Mouse (Mus musculus) spleen, embryonic (tissue): ENCODE measurements around the gene Fgf2.

Experiments
- CTCF ChIA-PET: fragments of 350-600 bp; sonication (Branson Sonifier 250); formaldehyde crosslinking; loops from one replicate; lab custom pipeline; 2022; lab: Charles Lee

Gene Fgf2

GRCm38 (mm10) chr3:37353951-37354481, 5.9 kb downstream of the Fgf2 start:
- CTCF ChIA-PET, result no interaction called here

GRCm38 (mm10) chr3:37354737-37355136, 6.6 kb downstream of the Fgf2 start:
- CTCF ChIA-PET, result no interaction called here

DNA sequence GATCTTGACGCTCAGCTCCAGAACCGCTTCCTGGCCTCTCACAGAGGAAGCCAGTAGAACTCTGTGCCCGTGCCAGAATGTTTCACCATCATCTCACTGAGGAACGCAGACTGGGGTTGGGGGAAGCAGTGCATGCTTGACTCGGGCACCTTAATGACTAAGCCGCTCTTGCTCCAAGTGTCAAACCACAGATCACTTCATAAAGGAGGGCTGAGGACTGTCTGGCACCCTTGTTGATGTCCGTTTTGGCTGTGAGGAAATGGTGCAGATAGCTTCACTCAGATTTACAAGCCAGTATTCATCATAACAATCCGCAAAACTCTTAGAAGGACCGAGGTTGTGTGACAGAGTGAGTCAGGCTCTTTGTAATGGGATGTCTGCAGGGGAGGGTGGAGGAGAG, 12.6 kb downstream of the Fgf2 start:
- CTCF ChIA-PET, result interaction anchor here (0.7 kb wide), 1 partner anchor 14 kb away, joined by 4 read pairs; no protein-coding TSS in a partner anchor

DNA sequence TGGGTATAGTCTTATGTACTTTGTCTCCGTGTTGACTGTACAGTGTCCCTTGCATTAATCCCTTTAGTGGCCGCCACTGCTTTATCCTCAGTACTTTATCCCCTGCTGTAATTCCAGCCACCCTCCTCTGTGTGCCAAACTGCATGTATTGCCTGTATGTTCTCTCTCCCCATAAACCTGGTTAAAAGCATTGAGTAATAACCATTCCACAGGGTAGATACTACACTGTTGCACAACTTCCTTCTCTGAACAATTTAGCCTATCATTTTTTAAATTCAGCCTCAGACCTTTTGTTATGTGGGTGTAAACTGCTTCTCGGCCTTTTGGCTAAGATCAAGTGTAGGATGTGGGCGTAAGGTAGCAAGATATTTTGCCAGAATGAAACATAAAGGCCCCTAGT, 17.0 kb downstream of the Fgf2 start:
- CTCF ChIA-PET, result no interaction called here

GRCm38 (mm10) chr3:37365976-37366375, 17.8 kb downstream of the Fgf2 start:
- CTCF ChIA-PET, result no interaction called here

GRCm38 (mm10) chr3:37366381-37367053, 18.4 kb downstream of the Fgf2 start:
- CTCF ChIA-PET, result no interaction called here

DNA sequence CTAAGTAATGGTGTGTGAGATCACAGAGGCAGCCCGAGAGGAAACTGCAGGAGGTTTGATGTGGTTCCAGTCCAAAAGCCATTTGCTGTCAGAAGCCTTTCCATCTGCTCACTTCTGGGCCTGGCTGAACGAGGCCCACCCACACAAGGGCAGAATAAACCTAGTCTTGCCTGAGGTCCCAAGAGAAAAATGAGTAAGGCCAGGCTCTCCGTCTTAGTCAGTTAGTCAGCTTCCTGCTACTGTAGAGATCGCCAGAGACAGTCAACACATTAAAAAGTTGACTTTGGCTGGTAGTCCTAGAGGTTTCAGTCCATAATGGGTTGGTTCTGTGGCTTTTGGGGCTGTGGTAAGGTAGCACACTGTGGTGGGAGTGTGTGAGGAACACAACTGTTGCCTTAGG, 22.3 kb downstream of the Fgf2 start:
- CTCF ChIA-PET, result no interaction called here

GRCm38 (mm10) chr3:37373712-37374111, 25.6 kb downstream of the Fgf2 start:
- CTCF ChIA-PET, result no interaction called here

DNA sequence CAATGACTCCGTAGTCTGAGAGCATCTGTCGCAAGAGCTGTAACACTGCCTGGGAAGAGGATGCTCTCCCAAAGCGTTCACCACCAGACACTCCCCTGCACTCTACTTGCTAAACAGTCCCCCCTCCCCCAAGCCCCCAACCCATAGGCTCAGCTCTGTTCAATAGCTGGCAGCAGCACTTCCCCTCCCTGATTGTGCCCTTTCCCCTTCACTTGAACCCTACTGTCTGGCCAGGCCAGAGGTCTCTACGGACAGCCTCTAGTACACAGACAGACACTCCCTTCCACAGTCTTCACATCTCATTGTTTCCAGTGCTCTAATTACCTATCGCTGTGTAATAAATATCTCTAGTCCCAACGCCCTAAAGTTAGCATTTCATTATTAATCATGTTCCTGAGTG, 29.8 kb downstream of the Fgf2 start:
- CTCF ChIA-PET, result no interaction called here

GRCm38 (mm10) chr3:37378412-37378811, 30.3 kb downstream of the Fgf2 start:
- CTCF ChIA-PET, result no interaction called here

- CTCF ChIA-PET, result no interaction called here
These were observed 31.1 kb downstream of the Fgf2 start for GRCm38 (mm10) chr3:37379201-37379600.

DNA sequence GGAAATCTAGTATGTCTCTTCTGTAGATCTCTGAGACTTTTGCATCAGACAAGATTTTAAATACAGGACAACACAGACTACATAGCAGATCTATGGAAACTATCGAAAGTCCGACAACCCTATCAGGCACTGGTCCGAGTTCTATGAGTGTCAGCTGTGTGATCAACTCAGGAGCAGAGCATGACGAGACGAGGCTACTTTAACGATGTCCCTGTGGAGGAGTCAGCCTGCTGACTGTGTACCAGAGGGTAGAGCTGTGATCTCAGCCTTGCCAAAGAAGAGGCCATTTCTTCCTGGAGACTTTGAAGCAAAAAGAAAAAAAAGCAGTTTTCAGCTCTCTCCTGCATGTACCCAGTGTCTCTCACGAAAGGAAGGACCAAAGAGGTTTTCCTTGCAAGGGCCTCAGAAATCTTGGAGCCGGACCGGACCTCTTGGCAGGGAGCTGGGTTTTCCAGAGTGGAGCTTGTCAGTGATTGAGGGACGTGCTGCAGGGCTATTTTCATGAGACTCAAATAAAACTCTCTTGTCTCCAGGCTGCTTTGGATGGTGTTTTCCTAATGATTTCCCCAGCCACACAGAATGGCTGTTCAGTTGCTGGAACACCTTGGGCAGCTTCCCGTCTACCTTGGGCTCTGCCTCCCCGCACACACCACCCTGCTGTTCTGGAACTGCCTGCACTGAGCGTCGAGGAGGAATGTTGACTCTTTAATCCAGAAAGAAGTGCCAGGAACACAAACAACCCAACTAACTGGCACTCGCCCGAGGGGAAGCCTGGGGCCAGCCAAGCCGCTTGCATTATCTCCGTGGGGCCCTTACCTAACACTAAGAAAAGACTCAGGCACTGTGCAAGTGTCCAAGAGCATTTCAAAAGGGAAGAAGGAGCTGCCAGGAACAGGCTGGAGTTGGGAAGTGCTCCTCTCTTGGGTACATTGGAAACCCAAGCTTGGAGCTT, 32.1 kb downstream of the Fgf2 start:
- CTCF ChIA-PET, result no interaction called here

GRCm38 (mm10) chr3:37381457-37381856, 33.3 kb downstream of the Fgf2 start:
- CTCF ChIA-PET, result no interaction called here

- CTCF ChIA-PET, result no interaction called here
These were observed 35.1 kb downstream of the Fgf2 start for GRCm38 (mm10) chr3:37383096-37383765.

DNA sequence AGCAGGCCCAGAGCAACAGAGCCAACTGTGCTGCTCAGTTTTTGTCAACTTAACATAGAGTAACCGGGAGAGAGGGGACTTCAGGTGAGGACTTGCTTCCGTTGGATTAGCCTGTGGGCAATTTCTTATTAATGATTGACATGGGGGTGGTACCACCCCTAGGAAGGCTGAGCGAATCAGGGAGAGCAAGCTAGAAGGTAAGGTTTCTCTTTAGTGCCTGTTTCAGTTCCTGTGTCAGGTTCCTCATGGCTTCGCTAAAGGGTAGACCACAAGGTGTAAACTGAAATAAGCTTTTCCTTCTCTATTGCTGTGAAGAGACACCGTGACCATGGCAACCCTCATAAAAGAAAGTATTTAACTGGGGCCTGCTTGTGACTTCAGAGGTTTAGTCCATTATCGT, 39.2 kb downstream of the Fgf2 start:
- CTCF ChIA-PET, result no interaction called here

DNA sequence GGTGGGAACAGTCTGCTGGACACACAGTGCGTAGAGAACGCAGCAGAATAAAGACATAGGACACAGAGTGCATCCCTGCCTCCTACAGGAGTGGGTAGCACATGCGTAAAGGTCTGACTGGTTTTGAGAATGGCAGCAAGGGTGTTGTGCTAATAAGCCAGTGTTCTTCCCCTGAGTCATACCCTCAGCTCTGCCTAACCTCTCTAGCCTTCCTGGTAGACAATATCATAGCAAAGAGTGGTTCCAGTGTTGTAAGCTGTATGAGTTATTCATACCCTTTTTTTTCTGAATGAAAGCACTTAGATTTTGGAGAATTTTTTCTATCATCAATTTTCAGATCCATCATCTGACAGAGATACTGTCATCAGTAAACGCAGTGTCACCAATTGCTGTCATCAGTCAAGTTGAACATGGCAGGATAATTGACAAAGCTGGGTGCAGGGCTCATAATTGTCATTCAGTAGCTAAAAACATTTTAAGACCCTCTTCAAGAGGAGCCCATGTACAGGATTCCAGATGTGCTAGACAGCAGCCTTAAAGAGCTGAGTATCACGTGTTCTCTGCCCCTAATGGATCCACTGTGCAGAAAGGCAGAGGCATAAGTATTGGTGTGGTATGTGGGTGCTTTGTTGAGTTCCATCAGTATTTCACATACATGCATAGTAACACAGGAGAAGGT, 48.9 kb downstream of the Fgf2 start:
- CTCF ChIA-PET, result no interaction called here

- CTCF ChIA-PET, result no interaction called here
These were observed 49.5 kb downstream of the Fgf2 start for GRCm38 (mm10) chr3:37397646-37398045.

- CTCF ChIA-PET, result no interaction called here
These were observed 50.7 kb downstream of the Fgf2 start for GRCm38 (mm10) chr3:37398661-37399395.

- CTCF ChIA-PET, result no interaction called here
These were observed 53.8 kb downstream of the Fgf2 start for GRCm38 (mm10) chr3:37401729-37402610.

DNA sequence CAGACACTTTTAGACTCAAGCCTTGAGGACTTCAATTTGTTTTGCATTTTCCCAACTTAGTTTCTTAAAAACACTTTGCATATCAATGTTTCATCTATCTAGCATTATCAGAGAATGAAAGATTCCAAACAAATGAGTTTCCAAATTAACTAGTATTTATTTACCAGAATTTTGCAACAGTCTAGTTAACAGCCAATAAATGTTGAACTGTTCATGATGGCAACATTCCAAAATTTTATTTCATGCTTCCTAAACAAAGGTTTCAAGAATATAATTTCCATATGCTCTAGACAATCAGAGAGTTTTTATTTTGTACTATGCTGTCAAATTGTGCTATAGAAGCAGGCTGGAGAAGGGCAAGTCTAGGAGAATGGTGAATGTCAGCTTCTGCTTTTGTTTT, 59.5 kb downstream of the Fgf2 start:
- CTCF ChIA-PET, result no interaction called here
